Mouse (Mus musculus) heart, adult 2 months (tissue): ENCODE data around the gene Tor1aip1. TPM values are rescaled to one million over a fixed set of nuclear protein-coding genes. Genes with fewer than 3 reads are reported as not detected.

Experiments used
- DNase-seq, 2 experiments: peaks; one replicate each; pipeline ENCODE4 v3.0.0; 2021
- H3K27ac ChIP-seq: fragments of 200-600 bp; 2 replicates; pipeline ENCODE4 v1.8.1; 2022
- H3K27me3 ChIP-seq: fragments of 200-500 bp; 2 replicates; pipeline ENCODE4 v1.6.1; 2012; ENCODE audit warnings: mild to moderate bottlenecking, low read length, inconsistent platforms, mixed read lengths; ENCODE audit not compliant: control insufficient read depth, insufficient read depth
- H3K36me3 ChIP-seq: fragments of 200-500 bp; 2 replicates; pipeline ENCODE4 v1.6.1; 2012; ENCODE audit warnings: low read length, inconsistent platforms; ENCODE audit not compliant: control insufficient read depth, insufficient read depth
- H3K4me1 ChIP-seq: fragments of 200-500 bp; 2 replicates; pipeline ENCODE4 v1.6.1; 2011; ENCODE audit warnings: low read length; ENCODE audit not compliant: control insufficient read depth, insufficient read depth
- H3K4me3 ChIP-seq: fragments of 200-600 bp; 2 replicates; pipeline ENCODE4 v1.8.1; 2022
- H3K79me2 ChIP-seq: fragments of 200-500 bp; replicated peaks from 2 replicates; pipeline ENCODE4 v1.6.1; 2012; ENCODE audit warnings: mild to moderate bottlenecking, inconsistent platforms, low read length, moderate library complexity, mixed read lengths; ENCODE audit not compliant: control insufficient read depth, insufficient read depth
- H3K9ac ChIP-seq: fragments of 200-500 bp; 2 replicates; pipeline ENCODE4 v1.6.1; 2012; ENCODE audit warnings: low read depth, mild to moderate bottlenecking, control low read depth, inconsistent platforms, low read length, mixed read lengths
- CTCF ChIP-seq: fragments of 200-600 bp; IDR thresholded peaks from 2 replicates; pipeline ENCODE4 v1.8.1; 2022; ENCODE audit warnings: antibody characterized with exemption, mild to moderate bottlenecking, moderate library complexity
- EP300 ChIP-seq: fragments of 200-500 bp; IDR thresholded peaks from 2 replicates; pipeline ENCODE4 v1.6.1; 2011; ENCODE audit warnings: low read depth, low read length, control low read depth; ENCODE audit not compliant: insufficient read depth
- POLR2A ChIP-seq: fragments of 200-500 bp; IDR thresholded peaks from 2 replicates; pipeline ENCODE4 v1.6.1; 2011; ENCODE audit warnings: mild to moderate bottlenecking, low read depth, low read length, control low read depth; ENCODE audit not compliant: insufficient read depth
- WGBS: fragments of 180-500 bp; shearing (Covaris S2); methylation state at CpG from one replicate; pipeline ENCODE4 v1.1.7; 2018; 5-methylcytosine and 5-hydroxymethylcytosine counted together
- intact Hi-C: fragments of 180-260 bp; cut with DNase I; formaldehyde crosslinking; loops from one replicate; pipeline ENCODE4 v1.15.1; 2025
- polyA plus RNA-seq: library from polyadenylated mRNA; depleted of rRNA; stranded (reverse); fragments of >200 nt; gene quantifications from 2 replicates; pipeline ENCODE4 v1.2.3, GENCODE M21; 2012; rRNA removed
- total RNA-seq, 2 experiments: library from RNA; stranded (reverse); gene quantifications; 2 replicates each; pipeline ENCODE4 v1.2.3; 2021

The Tor1aip1 gene
- total and polyA plus RNA-seq, 3 experiments: 33.0 to 91.2 (median 79.9) TPM

- H3K4me3 ChIP-seq: no peak overlapping the region
- H3K9ac ChIP-seq: no peak overlapping the region
- H3K27me3 ChIP-seq: no peaks in the 10 kb centered on the region
- 91% methylated on average over 2 of the region's 2 CpGs for WGBS
- intact Hi-C loops: no loop called here
- no peaks in the 10 kb centered on the region for H3K36me3 ChIP-seq
- TF ChIP-seq CTCF (no peak), POLR2A (no peak), EP300 (no peak)
- no peaks in the 10 kb centered on the region for H3K4me1 ChIP-seq
- H3K27ac ChIP-seq: no peak overlapping the region
- DNase-seq: no peak
- no peaks in the 10 kb centered on the region for H3K79me2 ChIP-seq
These were observed 48.7 kb downstream of the Tor1aip1 start for GRCm38 (mm10) chr1:155987625-155988024.

GRCm38 (mm10) chr1:155974931-155975330 lies 61.3 kb downstream of the Tor1aip1 start:
- H3K9ac ChIP-seq: no peak overlapping the region
- DNase-seq: no peak
- H3K79me2 ChIP-seq: peaks cover 5% of the 10 kb centered on the region
- no peaks in the 10 kb centered on the region for H3K27me3 ChIP-seq
- TF ChIP-seq POLR2A (no peak), EP300 (no peak), CTCF (no peak)
- peaks cover 3% of the 10 kb centered on the region for H3K4me1 ChIP-seq
- H3K36me3 ChIP-seq: peaks cover 3% of the 10 kb centered on the region; the same call in 1 of the 2 replicates
- intact Hi-C loops: loop anchor here (5.0 kb wide), 1 partner anchor 163 kb away; the partner anchor contains the start of gene Qsox1
- H3K27ac ChIP-seq: no peak overlapping the region
- no peak overlapping the region for H3K4me3 ChIP-seq
- 29% methylated on average over 2 of the region's 2 CpGs for WGBS

- H3K4me3 ChIP-seq: peak overlapping the region; percentile 56
- H3K27me3 ChIP-seq: no peaks in the 10 kb centered on the region
- H3K9ac ChIP-seq: peak overlapping the region; percentile 54
- 7% methylated on average over 19 of the region's 19 CpGs for WGBS
- TF ChIP-seq CTCF (peak; percentile 46), EP300 (no peak), POLR2A (no peak)
- peak overlapping the region; percentile 94 for H3K27ac ChIP-seq
- peaks cover 8% of the 10 kb centered on the region for H3K79me2 ChIP-seq
- peaks cover 4% of the 10 kb centered on the region for H3K4me1 ChIP-seq
- peak; percentile 4 to 28 for DNase-seq
- intact Hi-C loops: loop anchor here (1.0 to 5.0 kb wide), 2 partner anchors 62 to 162 kb away; partner anchors contain the start of genes Qsox1 and Tor1aip1
- H3K36me3 ChIP-seq: peaks cover 3% of the 10 kb centered on the region; the same call in 1 of the 2 replicates
These were observed 62.4 kb downstream of the Tor1aip1 start for GRCm38 (mm10) chr1:155973719-155974379.

- H3K79me2 ChIP-seq: peaks cover 8% of the 10 kb centered on the region
- under 1% methylated on average over 55 of the region's 57 CpGs for WGBS
These were observed 63.1 kb downstream of the Tor1aip1 start, which contains the start of gene Cep350 for GRCm38 (mm10) chr1:155973068-155973718. Gene Cep350, minus strand, starts transcription at chr1:155973255.

GRCm38 (mm10) chr1:155972146-155973067 lies 63.9 kb downstream of the Tor1aip1 start:
- no peaks in the 10 kb centered on the region for H3K27me3 ChIP-seq
- H3K9ac ChIP-seq: peak overlapping the region; percentile 92
- peak overlapping the region; percentile 92 for H3K4me3 ChIP-seq
- TF ChIP-seq POLR2A (no peak), CTCF (no peak), EP300 (no peak)
- H3K27ac ChIP-seq: peak overlapping the region; percentile 94
- peaks cover 8% of the 10 kb centered on the region for H3K79me2 ChIP-seq
- DNase-seq: no peak
- intact Hi-C loops: loop anchor here (1.0 to 5.0 kb wide), 2 partner anchors 64 to 160 kb away; partner anchors contain the start of genes Qsox1 and Tor1aip1
- H3K36me3 ChIP-seq: peaks cover 3% of the 10 kb centered on the region; the same call in 1 of the 2 replicates
- 2% methylated on average over 46 of the region's 51 CpGs for WGBS
- peaks cover 4% of the 10 kb centered on the region for H3K4me1 ChIP-seq

More at GRCm38 (mm10) chr1:155973068-155973718, 63.1 kb downstream of the Tor1aip1 start, which contains the start of gene Cep350:
- peak within 1 kb of the TSS; percentile 92 for H3K4me3 ChIP-seq
- intact Hi-C loops: loop anchor here (1.0 to 5.0 kb wide), 2 partner anchors 63 to 161 kb away; partner anchors contain the start of genes Qsox1 and Tor1aip1
- DNase-seq: peak; percentile 95 to 99
- peak within 1 kb of the TSS; percentile 94 for H3K27ac ChIP-seq
- peaks cover 3% of the 10 kb centered on the region; the same call in 1 of the 2 replicates for H3K36me3 ChIP-seq
- H3K4me1 ChIP-seq: peaks cover 4% of the 10 kb centered on the region
- TF ChIP-seq EP300 (0 out of 2 replicates have a peak, but pooled peaks have one; percentile 52), CTCF (no peak), POLR2A (peak; percentile 92)
- peak within 1 kb of the TSS; percentile 92 for H3K9ac ChIP-seq
- no peaks in the 10 kb centered on the region for H3K27me3 ChIP-seq

Other genes with a start within 250 kb of the Tor1aip1 start
- gene Qsox1, start 223.6 kb downstream of the Tor1aip1 start, total RNA-seq: 10 to 100 TPM; 33.3 to 35.9 TPM
- gene Qsox1, start 223.6 kb downstream of the Tor1aip1 start, polyA plus RNA-seq: 45.7 and 48.6 TPM in 2 replicates
- 10 to 100 TPM; 37.1 to 38.0 TPM for gene Cep350, start 63.2 kb downstream of the Tor1aip1 start, total RNA-seq
- 3.9 and 7.4 TPM in 2 replicates for gene Cep350, start 63.2 kb downstream of the Tor1aip1 start, polyA plus RNA-seq
- gene Tor1aip2, start 1.1 kb downstream of the Tor1aip1 start, total RNA-seq: 10 to 100 TPM; 40.3 to 42.9 TPM
- 51.0 and 76.1 TPM in 2 replicates for gene Tor1aip2, start 1.1 kb downstream of the Tor1aip1 start, polyA plus RNA-seq
- not detected for gene Fam163a, start 168.5 kb upstream of the Tor1aip1 start, total RNA-seq
- gene Fam163a, start 168.5 kb upstream of the Tor1aip1 start, polyA plus RNA-seq: 0.09 and 0.23 TPM in 2 replicates